Mouse (Mus musculus) ES-Bruce4 (cell line): ENCODE measurements around the gene Pakap.

Experiments
- CTCF ChIP-seq: IDR thresholded peaks from one replicate; pipeline ENCODE4 v1.8.1; 2011; ENCODE audit warnings: low read depth, low read length
- POLR2A ChIP-seq: IDR thresholded peaks from one replicate; pipeline ENCODE4 v1.8.1; 2011; ENCODE audit warnings: low read length; ENCODE audit not compliant: insufficient read depth

- TF ChIP-seq CTCF (no peak), POLR2A (no peak)
Observed at GRCm38 (mm10) chr4:57632386-57632785, 64.4 kb downstream of the Pakap start.
